Mouse (Mus musculus): ENCODE measurements around the gene Setd1b.

Gene Setd1b

GRCm38 (mm10) chr5:123142161-123143157, at the start of gene Setd1b:
Gene Setd1b, plus strand, starts transcription at chr5:123142193.
- DNase-seq (ENCODE audit: low spot score), result no peak

- peak; percentile 51 for DNase-seq (ENCODE audit: low spot score)
Observed at GRCm38 (mm10) chr5:123093077-123093633, 48.8 kb upstream of the Setd1b start.

GRCm38 (mm10) chr5:123094238-123094991, 47.6 kb upstream of the Setd1b start:
- peak; percentile 70 for DNase-seq (ENCODE audit: low spot score)

- no peak for DNase-seq (ENCODE audit: low spot score)
Observed at GRCm38 (mm10) chr5:123096299-123096698, 45.7 kb upstream of the Setd1b start.

- DNase-seq (ENCODE audit: low spot score), result no peak
Observed at GRCm38 (mm10) chr5:123098487-123098886, 43.5 kb upstream of the Setd1b start.

- DNase-seq (ENCODE audit: low spot score), result no peak
Observed at GRCm38 (mm10) chr5:123102376-123102775, 39.6 kb upstream of the Setd1b start.

GRCm38 (mm10) chr5:123103556-123103955, 38.4 kb upstream of the Setd1b start:
- DNase-seq (ENCODE audit: low spot score), result no peak

GRCm38 (mm10) chr5:123104769-123105168, 37.2 kb upstream of the Setd1b start:
- DNase-seq (ENCODE audit: low spot score), result no peak

GRCm38 (mm10) chr5:123109452-123110203, 32.4 kb upstream of the Setd1b start:
- no peak for DNase-seq (ENCODE audit: low spot score)

- no peak for DNase-seq (ENCODE audit: low spot score)
Observed at GRCm38 (mm10) chr5:123110296-123110721, 31.7 kb upstream of the Setd1b start.

GRCm38 (mm10) chr5:123114109-123114508, 27.9 kb upstream of the Setd1b start:
- no peak for DNase-seq (ENCODE audit: low spot score)

- no peak for DNase-seq (ENCODE audit: low spot score)
Observed at GRCm38 (mm10) chr5:123114924-123115323, 27.1 kb upstream of the Setd1b start.

- no peak for DNase-seq (ENCODE audit: low spot score)
Observed at GRCm38 (mm10) chr5:123116080-123116479, 25.9 kb upstream of the Setd1b start.

- DNase-seq (ENCODE audit: low spot score), result peak; percentile 69
Observed at GRCm38 (mm10) chr5:123117257-123117656, 24.7 kb upstream of the Setd1b start.

GRCm38 (mm10) chr5:123117773-123118172, 24.2 kb upstream of the Setd1b start:
- no peak for DNase-seq (ENCODE audit: low spot score)

- DNase-seq (ENCODE audit: low spot score), result no peak
Observed at GRCm38 (mm10) chr5:123118826-123119225, 23.2 kb upstream of the Setd1b start.

GRCm38 (mm10) chr5:123120624-123121215, 21.3 kb upstream of the Setd1b start:
- DNase-seq (ENCODE audit: low spot score), result no peak

GRCm38 (mm10) chr5:123122181-123122580, 19.8 kb upstream of the Setd1b start:
- no peak for DNase-seq (ENCODE audit: low spot score)

GRCm38 (mm10) chr5:123125105-123125504, 16.9 kb upstream of the Setd1b start:
- DNase-seq (ENCODE audit: low spot score), result no peak

- DNase-seq (ENCODE audit: low spot score), result no peak
Observed at GRCm38 (mm10) chr5:123125638-123126406, 16.2 kb upstream of the Setd1b start.

- DNase-seq (ENCODE audit: low spot score), result no peak
Observed at GRCm38 (mm10) chr5:123127031-123127430, 15.0 kb upstream of the Setd1b start.

Measured in spleen, adult 12 weeks (tissue).